Mouse (Mus musculus) C2C12 (cell line): ENCODE results near the gene Mrfap1.

Source experiments
- CTCF ChIP-seq: IDR thresholded peaks from one replicate; pipeline ENCODE4 v1.5.1; 2011; ENCODE audit not compliant: control insufficient read depth, insufficient read depth, insufficient read length
- MYOG ChIP-seq: IDR thresholded peaks from one replicate; pipeline ENCODE4 v1.6.1; 2011; ENCODE audit not compliant: control insufficient read depth, insufficient read length; ENCODE audit errors: extremely low read depth
- USF1 ChIP-seq: IDR thresholded peaks from one replicate; pipeline ENCODE4 v1.6.1; 2011; ENCODE audit warnings: low read depth, mild to moderate bottlenecking, control low read depth, moderate library complexity

DNA sequence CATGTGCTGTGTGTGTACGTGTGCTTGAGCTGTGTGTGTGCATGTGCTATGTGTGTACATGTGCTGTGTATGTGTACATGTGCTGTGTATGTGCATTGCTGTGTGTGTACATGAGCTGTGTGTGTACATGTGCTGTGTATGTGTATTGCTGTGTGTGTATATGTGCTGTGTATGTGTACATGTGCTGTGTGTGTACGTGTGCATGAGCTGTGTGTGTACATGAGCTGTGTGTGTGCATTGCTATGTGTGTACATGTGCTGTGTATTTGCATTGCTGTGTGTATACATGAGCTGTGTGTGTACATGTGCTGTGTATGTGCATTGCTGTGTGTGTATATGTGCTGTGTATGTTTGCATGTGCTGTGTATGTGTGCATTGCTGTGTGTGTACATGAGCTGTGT is 17.1 kb downstream of the Mrfap1 start:
- TF ChIP-seq MYOG (no peak), CTCF (no peak), USF1 (no peak)
